Mouse (Mus musculus) lung, adult 2 months (tissue): ENCODE data around the gene Cd55b.

ENCODE experiments used
- CTCF ChIP-seq: fragments of 200-500 bp; IDR thresholded peaks from 2 replicates; pipeline ENCODE4 v1.5.1; 2011; ENCODE audit warnings: mild to moderate bottlenecking, low read length, control low read depth; ENCODE audit not compliant: insufficient read depth
- POLR2A ChIP-seq: fragments of 200-500 bp; IDR thresholded peaks from 2 replicates; pipeline ENCODE4 v1.6.1; 2011; ENCODE audit warnings: low read depth, mild to moderate bottlenecking, control low read depth, low read length, borderline replicate concordance; ENCODE audit errors: extremely low read depth

DNA sequence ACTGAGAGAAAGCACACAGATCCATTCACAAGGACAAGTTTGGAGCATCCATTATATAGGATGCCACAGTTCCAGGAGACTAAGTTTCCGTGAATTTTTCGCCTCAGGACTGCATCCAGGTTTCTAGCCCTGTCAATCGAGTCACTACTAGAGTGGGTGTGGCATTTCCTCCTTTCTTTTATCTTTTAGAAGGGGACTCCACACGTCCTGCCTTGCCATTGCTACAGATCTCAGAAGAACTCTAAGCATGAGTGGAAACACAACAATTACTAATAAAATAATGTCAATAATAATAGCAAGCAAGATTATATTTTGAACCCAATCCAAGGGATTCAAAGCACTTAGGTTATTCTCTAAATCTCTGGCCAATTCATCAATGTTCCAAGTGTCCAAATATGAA is 8.1 kb upstream of the Cd55b start:
- TF ChIP-seq POLR2A (no peak), CTCF (no peak)
